Mouse (Mus musculus): ENCODE measurements around the gene Slc12a3.

Gene Slc12a3

DNA sequence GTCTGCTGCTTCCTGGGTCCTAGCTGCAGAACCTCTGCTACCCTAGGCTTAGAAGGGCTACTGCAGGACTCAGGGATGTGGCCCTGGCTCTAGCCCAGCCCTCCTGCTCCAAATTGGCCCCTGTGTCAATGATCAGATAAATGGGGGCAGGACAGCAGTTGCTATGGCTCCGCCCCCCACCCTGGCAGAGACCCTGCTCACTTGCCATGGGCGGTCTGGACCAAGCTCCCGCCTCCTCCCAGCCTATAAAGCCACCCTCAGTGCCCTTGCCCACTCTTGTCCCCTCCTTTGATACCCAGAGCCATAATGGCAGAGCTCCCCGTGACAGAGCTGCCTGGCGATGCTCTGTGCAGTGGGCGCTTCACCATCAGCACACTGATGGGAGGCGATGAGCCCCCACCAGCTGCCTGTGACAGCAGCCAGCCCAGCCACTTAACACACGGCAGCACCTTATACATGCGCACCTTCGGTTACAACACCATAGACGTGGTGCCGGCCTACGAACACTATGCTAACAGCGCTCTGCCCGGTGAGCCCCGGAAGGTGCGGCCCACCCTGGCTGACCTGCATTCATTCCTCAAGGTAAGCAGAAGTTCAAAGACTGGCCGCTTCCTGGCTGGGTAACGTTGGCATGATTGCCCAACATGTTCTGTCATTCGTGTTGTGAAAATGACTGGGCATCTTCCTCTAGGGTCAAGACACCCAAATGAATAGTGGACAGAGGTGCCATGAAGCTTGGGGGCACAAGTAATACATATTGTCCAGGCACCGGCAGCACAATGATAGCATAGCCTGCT lies at the start of gene Slc12a3:
Gene Slc12a3, plus strand, starts transcription at position 270 of the 797 bp plus-strand sequence.
- no peak for DNase-seq

DNA sequence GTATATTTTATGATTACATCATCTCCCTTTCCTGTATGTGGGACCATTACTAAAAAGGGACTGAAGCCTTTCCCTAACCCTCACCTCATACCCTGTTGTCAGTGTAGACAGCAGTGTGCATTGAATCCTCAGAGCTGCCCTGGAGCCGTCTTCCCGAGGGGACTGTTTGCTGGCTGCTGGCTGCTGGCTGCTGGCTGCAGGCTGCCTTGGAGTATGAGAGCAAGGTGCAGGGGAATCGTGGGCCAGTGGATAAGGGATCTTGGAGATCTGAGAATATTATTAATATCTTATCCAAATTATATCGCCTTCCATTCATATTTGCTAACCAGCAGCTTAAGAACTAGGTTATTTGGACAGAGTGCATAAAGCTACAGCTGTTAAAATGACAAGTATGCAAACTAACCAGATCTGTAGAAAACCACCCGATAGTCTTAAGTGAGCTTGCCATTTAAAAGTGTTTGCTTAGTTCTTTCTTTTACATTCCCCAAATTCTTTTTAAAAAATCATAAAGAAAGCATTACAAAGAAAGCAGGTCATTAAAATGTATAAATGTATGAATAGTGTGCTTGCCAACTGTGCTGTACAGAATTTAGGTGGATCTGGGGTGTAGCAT lies 48.9 kb upstream of the Slc12a3 start:
- DNase-seq: no peak

DNA sequence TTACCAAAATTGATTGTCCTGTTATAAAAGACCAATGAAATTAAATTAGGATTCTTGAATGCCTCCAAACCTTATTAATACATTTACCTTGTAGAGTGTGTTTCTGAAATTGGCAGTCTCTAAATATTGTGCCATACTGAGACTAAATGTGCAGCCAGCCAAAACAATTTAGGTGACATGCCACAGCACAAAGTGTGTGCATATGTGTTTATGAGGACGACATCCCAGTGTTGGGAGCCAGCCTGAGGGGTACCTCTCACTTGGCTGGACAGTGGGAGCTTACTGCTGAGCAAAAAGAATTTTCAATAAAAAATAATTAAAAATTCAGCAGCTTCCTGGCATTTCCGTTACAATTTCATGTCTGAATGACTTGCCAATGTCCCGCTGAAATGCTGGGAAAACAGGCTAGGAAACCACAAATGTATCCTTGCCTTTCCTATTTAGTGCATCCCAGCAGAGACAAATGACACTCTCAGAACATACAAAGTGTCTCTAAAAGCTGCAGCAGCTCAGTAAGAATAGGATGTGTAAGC lies 46.5 kb upstream of the Slc12a3 start:
- DNase-seq: peak; percentile 7

DNA sequence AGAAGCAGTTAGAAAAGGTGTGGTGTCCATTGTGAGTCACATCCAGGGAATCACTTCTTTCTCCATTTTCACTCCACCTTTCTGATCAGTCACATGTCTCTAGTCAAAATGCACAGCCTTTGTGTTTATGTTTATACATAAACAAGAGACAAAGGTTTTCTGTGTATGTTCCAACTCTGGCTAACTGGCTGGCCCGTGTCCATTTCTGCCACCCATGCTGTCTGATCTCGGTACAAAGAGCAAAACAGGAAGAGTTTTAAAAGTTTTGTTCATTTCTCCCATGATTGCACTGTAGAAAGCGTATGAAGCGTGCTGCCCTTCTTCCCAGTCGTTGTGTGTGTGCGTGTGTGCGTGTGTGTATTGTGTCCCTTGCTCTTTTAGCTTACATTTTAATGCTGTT lies 44.8 kb upstream of the Slc12a3 start:
- DNase-seq: no peak

DNA sequence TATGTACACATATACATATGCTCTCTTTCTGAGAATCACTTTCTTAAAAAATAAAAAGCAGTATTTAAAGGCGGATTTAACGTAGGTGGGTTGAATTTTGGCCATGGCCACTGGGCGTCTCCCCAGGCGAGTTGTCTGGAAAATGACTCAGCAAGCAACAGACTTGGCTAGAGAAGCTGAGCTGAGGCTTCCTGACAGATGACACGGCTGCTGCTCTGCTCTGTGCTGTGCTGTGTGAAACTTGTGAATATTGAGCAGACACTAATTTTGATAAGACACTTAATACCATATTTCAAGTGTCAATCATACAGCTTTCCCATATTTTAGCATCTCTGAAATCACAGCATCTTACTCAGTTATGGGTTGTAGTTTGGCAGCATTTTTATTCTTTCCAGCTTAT lies 38.4 kb upstream of the Slc12a3 start:
- no peak for DNase-seq

DNA sequence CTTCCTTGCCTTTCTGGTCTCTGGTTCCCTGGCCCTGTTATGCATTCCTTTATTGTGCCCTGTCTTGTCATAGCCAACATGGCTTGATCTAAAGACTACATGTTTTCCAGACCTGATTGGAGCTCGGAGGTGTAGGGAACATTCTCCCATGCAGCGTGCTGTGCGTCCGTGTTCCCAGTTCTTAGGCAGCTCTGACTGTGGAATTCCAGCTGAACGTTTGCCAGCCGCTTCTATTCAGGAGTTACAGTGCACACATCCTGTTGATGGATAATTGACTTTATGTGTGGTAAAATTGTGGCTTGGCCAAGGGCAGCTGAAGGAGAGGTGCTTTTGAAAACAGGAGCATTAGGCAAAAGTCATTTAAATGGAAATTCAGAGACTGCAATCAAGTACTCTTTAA lies 36.9 kb upstream of the Slc12a3 start:
- no peak for DNase-seq

DNA sequence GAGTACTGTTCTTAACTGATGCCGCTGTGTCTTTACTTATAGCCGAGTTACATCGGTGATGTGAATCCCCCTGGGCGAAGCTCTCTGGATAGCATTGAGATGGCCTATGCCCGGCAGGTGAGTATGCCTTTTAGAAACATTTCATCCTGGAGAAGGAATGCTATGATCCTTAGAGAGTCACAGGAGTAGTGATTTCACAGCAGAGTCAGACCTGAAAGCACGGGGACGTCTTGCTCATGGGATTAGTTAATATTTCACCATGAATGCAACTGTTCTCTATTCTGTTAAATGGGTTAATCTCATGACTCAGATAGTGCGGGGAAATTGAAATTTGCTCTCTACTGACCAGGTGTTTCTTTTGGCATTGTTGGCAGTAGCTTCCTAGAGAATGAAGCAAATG lies 36.4 kb upstream of the Slc12a3 start:
- DNase-seq: no peak

DNA sequence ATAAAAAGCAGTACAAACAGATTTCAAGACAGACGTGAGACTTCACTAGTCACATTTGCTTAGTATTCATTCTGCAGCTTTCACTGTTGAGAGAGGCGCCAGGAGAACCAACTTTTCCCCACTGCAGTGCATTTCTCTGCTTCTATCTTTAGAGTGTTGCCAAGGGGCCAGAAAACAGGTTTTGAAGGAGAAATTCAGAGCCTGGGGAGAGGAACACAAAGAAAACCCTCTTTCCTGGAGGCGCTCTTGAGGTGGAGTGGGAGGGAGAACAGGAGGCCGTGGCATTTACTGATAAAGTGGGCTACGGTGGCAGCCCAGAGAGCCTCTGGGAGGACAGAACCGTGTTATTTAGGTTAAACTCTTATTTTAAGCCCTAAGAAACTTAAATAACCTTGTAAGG lies 33.3 kb upstream of the Slc12a3 start:
- DNase-seq: no peak

DNA sequence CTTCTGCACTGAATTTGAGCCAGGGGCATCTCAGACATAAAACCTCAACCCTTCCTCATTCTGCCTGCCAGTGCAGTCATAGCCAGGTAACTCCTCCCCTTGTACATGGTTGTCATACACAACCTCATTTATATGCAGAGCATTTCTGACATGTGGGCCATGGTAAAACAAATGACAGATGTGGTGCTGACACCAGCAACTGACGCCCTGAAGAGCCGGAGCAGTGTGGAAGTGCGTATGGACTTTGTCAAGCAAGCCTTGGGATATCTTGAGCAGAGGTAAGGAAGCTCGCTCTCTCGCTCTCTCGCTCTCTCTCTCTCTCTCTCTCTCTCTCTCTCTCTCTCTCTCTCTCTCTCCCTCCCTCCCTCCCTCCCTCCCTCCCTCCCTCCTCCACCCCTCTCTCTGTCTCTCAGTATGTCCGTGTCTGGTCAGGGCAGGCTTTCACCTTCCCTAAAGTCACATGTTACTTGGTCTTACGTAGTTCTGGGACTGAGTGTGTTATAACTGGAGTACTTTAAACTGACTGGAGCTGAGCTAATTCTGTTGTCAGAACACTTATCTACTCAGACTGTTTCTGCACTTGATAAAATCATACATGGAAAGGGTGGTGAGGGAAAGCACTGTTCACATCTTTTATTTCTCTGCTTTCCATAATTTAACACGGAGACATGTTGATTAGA lies 32.5 kb upstream of the Slc12a3 start:
- DNase-seq: no peak

DNA sequence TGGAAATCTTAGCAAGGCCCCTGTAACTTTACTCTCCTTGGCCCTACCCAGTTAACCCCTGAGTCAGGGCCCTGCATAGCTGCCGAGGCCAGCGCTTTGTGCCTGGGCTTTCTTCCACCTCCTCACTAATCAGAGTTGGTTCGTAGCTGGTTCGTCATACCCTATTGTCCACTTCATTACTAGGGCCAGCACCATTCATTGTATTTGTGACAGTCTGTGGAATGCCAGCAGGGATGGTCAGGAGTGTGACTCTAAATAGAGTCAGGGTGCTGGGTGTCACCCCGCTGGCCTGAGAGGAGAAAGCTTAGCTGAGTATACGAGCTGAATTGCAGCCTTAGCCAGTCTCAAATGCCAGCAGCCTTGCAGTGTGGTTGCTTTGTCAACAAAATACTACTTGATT lies 31.9 kb upstream of the Slc12a3 start:
- DNase-seq: no peak

DNA sequence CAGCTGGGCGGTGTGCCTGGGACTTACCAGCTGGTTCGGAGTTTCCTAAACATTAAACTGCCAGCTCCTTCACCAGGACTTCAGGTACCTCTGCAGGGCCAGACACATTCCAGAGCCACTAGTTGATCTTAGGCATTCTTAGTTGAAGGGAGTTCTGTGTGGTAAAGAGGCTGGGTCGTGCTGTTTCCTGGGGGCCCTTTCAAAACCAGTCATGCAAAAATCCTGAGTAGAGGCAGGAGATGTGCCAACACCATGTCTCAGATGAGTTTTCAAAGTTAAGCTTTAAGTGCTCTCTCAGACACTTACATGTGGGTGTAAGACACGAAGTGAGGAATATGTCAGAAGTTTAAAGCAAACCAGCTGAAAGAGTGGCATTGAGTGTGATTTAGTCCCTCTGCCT lies 28.2 kb upstream of the Slc12a3 start:
- no peak for DNase-seq

DNA sequence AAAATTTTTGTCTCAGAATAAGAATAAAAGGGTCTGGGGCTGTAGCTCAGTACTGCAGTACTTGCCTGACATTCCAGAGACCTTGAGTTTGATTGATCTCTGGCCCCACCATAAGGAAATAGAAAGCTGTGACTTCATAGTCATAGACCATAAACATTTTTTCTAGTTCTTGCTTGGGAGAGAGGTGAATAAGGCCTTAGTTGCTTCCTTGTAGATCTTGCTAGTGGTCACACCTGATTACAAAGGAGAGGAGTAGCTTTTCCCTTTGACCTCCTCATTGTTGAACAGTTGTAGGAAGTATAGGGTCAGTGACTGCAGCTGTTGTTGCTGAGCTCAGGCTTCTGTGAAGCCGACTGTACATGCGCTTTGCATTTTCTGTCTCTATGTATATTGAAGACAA lies 24.6 kb upstream of the Slc12a3 start:
- no peak for DNase-seq

DNA sequence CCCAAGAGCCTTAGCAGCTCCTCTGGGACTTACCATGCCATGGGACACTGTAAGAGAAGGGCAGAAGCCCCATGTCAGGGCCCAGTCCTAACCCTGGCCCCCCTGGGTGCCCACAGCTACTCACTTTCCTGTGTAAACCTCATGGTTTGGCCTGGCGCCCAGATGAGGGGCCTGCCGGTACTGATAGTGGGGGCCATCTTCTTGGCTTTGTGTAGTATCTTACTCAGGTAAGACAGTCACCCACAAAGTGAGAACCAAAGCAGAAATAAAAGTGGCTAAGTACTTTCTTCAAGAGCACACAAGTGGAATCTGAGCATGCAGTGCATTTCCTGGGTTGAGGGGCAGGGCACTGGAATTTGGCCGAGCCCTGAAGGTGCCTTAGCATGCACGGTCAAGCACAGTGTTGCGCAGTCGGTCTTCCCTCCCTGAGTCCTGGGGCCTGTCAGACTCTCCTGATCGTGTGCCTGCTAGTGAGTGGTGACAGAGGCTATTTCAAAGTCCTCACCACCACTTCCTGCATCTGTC lies 21.9 kb upstream of the Slc12a3 start:
- DNase-seq: no peak

DNA sequence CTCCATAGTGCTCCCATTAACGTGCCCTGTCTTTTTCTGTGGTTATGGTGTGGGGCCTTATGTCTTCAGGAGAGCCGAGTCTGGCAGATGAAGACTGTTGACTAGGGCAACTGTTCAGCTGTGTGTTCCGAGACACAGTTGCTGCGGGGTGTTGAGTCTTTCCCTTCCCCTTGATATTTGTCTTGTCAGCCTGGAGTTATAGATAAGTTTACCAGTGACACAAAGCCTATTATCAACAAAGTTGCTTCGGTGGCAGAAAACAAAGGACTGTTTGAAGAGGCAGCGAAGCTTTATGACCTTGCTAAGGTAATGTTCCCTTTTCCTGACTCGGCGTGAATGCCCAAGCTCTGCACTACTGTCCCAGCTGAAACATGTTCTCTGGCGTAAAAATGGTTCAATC lies 21.3 kb upstream of the Slc12a3 start:
- no peak for DNase-seq

DNA sequence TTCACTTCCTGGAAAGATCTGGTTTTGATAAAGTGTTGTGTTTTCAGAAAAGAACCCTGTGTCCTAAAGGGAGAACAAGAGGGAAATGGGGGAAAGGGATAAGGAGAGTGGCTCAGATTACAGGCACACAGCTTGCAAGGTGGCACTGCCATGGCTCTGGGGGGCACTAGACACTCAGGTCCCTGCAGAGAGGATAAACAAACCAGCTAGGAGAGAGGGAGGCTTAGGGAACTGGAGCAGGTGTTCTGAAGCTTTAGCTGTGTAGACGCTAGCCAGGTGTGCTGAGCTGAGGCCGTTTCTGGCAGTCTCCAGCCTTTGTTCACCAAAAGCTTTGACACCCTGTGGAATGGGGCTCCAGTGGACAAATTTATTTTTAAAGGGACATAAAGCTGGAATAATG lies 14.9 kb upstream of the Slc12a3 start:
- no peak for DNase-seq

DNA sequence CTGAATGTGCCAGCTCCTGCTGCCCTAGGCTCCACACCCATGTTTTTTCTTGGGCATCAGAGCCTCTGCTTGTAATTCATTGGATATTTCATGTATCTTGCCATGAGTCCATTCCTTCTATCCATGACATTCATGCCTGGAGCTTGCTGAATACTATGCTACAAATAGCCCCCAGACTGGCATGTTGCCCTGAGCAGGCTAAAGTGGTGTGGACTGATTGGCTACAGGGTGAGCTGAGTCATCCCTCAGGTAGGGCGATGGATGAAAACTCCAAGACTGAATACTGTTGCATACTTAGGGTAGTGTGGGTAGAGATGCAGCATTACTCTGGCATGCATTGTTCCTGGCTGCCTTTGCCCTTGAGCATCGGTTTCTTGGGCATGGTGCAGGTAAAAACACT lies 11.8 kb upstream of the Slc12a3 start:
- no peak for DNase-seq

DNA sequence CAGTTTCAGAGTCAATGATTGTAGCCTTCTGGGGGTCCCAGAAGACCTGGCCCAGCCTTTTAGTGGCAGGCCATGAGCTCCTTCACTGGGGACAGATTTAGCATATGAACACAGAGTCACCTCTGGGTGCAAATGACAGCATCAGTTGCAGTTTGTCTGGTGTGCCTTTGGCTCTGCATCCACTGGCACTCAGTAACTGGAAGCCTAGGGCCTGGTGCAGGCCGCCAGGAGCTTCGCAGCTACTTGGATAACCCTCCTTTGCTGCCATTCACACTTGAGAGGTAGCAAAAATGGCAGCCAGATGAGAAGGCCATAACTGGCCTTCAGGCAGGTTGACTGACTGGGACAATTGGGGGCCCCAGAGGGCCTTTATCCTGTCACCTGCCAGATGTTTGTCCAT lies 11.3 kb upstream of the Slc12a3 start:
- DNase-seq: no peak

DNA sequence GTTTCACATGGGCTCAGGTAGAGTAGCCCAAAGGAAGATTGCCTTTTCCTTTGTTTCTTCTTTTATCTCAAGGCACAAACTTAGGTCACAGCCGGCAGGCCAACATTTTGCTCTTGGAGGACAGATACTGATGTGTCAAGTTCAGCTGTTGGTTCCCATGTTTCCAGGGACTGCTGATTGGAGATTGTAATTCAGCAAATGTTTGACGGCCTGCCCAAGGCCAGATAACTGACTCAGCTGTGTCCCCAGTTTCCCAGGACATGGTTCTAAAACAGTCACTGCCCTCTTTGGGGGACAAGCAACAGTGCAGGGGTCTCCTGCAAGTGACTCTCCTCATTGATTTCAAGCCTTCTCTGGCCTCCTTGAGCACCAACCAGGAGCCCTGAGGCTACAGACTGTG lies 9.0 kb upstream of the Slc12a3 start:
- no peak for DNase-seq

DNA sequence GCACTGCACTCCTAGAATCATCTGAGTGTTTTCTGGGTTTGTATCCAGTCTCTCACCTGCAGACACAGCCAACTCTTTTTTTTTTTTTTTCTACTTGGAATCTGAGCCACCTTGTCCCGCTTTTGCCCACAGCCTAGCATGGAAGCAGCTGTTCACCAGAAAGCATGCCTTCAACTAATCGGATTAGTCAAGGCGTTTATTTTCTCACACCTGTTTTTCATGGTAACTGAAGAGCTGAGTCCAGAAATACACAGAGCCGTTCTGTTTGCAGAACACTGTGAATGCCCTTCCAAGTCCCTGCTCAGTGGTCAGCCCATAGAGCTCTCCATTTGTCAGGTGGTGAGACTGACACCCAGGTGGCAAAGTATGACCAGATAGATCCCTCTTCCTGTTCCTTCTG lies 6.9 kb upstream of the Slc12a3 start:
- no peak for DNase-seq

DNA sequence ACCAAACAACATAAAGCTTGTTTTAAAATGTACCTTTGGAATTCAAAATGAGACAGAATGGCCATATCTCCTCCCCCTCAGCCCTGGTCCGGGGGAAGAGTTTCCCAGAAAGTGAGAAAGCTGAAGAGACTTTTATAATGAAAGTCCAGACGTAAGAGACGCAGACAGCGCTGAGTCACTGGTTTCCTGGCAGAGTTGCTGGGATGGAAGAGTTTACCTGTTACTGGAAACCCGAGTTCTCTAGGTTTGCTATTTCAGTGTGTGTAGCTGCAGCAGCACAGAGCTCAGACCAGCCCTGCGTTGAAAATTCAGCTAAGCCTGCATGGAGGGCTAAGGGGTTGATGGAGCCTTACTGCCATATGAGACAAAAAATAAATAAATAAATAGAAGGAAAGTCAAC lies 6.0 kb upstream of the Slc12a3 start:
- no peak for DNase-seq

DNA sequence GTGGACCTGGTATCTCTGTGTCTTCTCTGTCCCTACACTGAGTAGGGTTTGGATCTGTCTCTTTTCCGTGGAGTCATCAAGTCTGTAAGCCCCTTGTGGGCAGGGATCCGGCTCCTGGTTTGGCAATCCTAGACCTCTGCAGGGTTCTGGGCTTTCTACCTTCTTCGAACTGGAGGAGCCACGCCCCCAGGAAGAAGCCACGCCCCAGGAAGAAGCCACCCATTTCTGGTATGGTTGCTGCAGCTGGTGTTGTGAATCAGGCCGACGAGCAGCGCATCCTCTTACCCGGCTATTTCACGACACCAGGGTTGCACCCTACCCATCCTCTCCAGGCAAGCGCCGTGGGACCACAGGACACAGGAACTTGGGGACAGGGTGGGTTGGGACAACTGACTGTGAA lies 4.9 kb upstream of the Slc12a3 start:
- no peak for DNase-seq

DNA sequence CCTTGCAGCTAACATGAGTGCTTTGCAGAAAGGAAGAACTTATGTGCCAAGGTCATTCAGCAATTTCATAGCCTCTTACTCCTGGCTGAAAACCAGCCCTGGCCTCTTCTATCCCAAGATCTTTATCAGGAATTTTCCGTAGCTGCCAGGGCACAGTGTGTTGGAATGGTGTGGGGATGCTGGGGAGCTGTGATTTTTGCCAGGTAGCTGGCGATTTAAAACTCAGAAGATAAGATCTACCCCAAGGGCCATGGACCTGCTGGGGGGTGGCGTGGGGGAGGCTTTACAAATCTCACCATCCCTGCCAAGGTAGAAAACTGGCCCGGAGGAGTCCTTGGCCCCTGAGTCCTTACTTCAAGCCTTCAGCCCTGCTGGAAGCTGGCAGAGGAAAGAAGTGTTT lies 3.0 kb upstream of the Slc12a3 start:
- no peak for DNase-seq

DNA sequence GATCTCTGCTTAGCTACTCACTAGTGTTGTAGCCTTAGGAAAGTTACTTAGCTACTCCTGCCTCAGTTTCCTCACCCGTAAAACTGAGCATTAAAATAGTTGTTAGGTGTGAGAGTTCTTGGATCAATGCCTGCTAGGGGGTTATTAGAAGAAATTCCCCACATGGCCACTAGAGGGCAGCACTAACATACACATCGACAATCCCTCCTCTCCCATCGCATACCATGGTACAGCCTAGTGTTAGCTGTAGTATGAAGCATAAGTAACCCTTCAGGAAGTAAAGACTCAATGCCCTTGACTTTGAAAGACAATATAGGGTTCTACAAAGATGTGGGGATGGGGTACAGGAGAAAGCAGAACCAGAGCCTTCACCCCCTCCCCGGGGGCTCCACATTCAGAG lies 1.7 kb downstream of the Slc12a3 start:
- DNase-seq: peak; percentile 16

DNA sequence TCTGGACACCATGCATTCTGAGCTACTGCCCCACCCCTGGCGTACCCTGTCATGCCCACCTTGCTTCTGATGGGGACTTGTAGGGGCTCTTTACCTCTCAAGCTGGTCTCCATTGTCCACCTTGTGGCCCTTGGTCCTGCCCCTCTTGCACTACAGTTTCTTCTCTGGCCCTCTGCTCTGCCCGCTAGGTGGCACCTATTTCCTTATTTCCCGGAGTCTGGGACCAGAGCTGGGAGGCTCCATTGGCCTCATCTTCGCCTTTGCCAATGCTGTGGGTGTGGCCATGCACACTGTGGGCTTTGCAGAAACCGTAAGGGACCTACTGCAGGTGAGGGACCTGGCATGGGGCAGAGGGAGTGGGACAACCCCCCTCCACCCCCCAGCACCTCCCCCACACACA lies 4.3 kb downstream of the Slc12a3 start:
- no peak for DNase-seq

Data from cerebellum, adult 11 months (tissue).